ENCODE assay signal across 8 mouse cellular contexts in genomic region chr17:24141425-24141920, GRCm38 (mm10). TPM values are rescaled to one million over a fixed set of nuclear protein-coding genes. Genes with fewer than 3 reads are reported as not detected.
A peak's percentile ranks its signal among the peaks of the same experiment; 100 is the strongest.
DNase-seq lines count a peak whose midpoint lies in the region; ATAC-seq lines count a peak whose summit lies in the region.

No protein-coding gene starts in this region.

- peak; percentile 98 for DNase-seq in adipocyte (ENCODE audit: low spot score)
- DNase-seq in embryo, embryonic 10 days (ENCODE audit: low spot score): peak; percentile 96
- DNase-seq in gastrocnemius, postnatal 10 days: peak; percentile 97
- peak; percentile 96 to 98 for DNase-seq in left cerebral cortex, postnatal 10 days (ENCODE audit: extremely low spot score in 1 of 2, low spot score in 2 of 2)
- DNase-seq in right cerebral cortex, postnatal 25 days: peak; percentile 99
- DNase-seq in urinary bladder, postnatal 4 days (ENCODE audit: low spot score in 2 of 2): peak; percentile 97

- peak; percentile 95 for ATAC-seq in inflammation-experienced regulatory T-cells, adult 6 months
- ATAC-seq in megakaryocyte-erythroid progenitor cell, adult 5-6 weeks (replicated peaks; ENCODE audit: low FRiP score, low TSS enrichment, poor library complexity, severe bottlenecking): peak; percentile 94

- intact Hi-C loops in left cerebral cortex, postnatal 10 days (cut with DNase I): no loop called here

RNA-seq across cellular contexts. Expression of gene Pdpk1, which starts 9.3 kb away (rescaled TPM):
- 10 to 100 TPM; 44.2 to 47.0 TPM for total RNA-seq in gastrocnemius, postnatal 10 days (2021)
- polyA plus RNA-seq in inflammation-experienced regulatory T-cells, adult 6 months (2017; shearing (Covaris generic)): 10 to 100 TPM; 34.1 to 47.4 (median 39.7) TPM
- total RNA-seq in left cerebral cortex, postnatal 10 days (2021): 10 to 100 TPM; 75.3 to 81.9 TPM
- 47.0 and 48.0 TPM in 2 replicates for total RNA-seq in megakaryocyte-erythroid progenitor cell, adult 5-6 weeks (2014; fragmentation: Nextera tagmentation)
- total RNA-seq in megakaryocyte-erythroid progenitor cell, adult 5-6 weeks (2017): 34.4 and 37.7 TPM in 2 replicates

RNA-seq across cellular contexts. Expression of gene Amdhd2, which starts 22.1 kb away (rescaled TPM):
- 10 to 100 TPM; 12.0 to 16.6 TPM for total RNA-seq in gastrocnemius, postnatal 10 days (2021)
- 10 to 100 TPM; 21.6 to 30.0 (median 29.7) TPM for polyA plus RNA-seq in inflammation-experienced regulatory T-cells, adult 6 months (2017; shearing (Covaris generic))
- total RNA-seq in left cerebral cortex, postnatal 10 days (2021): 10 to 100 TPM; 33.3 to 36.0 TPM
- total RNA-seq in megakaryocyte-erythroid progenitor cell, adult 5-6 weeks (2014; fragmentation: Nextera tagmentation): 50.8 and 51.8 TPM in 2 replicates
- total RNA-seq in megakaryocyte-erythroid progenitor cell, adult 5-6 weeks (2017): 13.1 and 19.8 TPM in 2 replicates

RNA-seq across cellular contexts. Expression of gene Atp6v0c, which starts 28.0 kb away (rescaled TPM):
- total RNA-seq in gastrocnemius, postnatal 10 days (2021): 100 to 1,000 TPM; 180 to 191 TPM
- 100 to 1,000 TPM; 164 to 208 (median 177) TPM for polyA plus RNA-seq in inflammation-experienced regulatory T-cells, adult 6 months (2017; shearing (Covaris generic))
- total RNA-seq in left cerebral cortex, postnatal 10 days (2021): 1,000 to 10,000 TPM; 1,322 to 1,387 TPM
- total RNA-seq in megakaryocyte-erythroid progenitor cell, adult 5-6 weeks (2014; fragmentation: Nextera tagmentation): 222 and 224 TPM in 2 replicates
- total RNA-seq in megakaryocyte-erythroid progenitor cell, adult 5-6 weeks (2017): 72.2 and 95.8 TPM in 2 replicates

Comparison
In these comparisons a context has a peak if more than half of its experiments do, and no peak if none do; other contexts are left out.
1. Peak in every context shown above with its lines: DNase-seq and ATAC-seq.
2. RNA of gene Atp6v0c, which starts 28.0 kb away (total RNA-seq): 1,322 to 1,387 TPM in left cerebral cortex, postnatal 10 days; 72.2 to 224 TPM in megakaryocyte-erythroid progenitor cell, adult 5-6 weeks and 180 to 191 TPM in gastrocnemius, postnatal 10 days; every median in the first group is over 4 times any median in the second.